Mouse (Mus musculus) MN1 (cell line): Measurements from ENCODE around the gene Erich4.

Experiments
- DNase-seq: peaks from one replicate; pipeline ENCODE4 v3.0.0-alpha.2; 2016; ENCODE audit warnings: low spot score

Gene Erich4

DNA sequence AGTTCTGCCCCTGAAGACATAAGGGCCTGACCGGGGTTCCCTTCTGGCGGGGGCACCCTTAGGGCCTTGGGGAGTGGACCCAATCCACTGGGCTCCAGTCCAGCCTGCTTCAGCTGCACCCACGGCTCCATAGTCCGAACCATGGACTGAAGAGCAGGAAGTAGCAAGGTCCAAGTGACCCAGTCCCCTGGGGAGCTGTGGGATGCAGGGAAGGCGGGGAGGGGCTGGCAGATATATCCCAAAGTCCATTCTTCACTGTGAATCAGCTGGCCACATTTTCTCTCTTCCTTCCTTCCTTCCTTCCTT lies at the start of gene Erich4:
Gene Erich4, minus strand, starts transcription at position 187 of the 306 bp plus-strand sequence.
- DNase-seq = no peak

DNA sequence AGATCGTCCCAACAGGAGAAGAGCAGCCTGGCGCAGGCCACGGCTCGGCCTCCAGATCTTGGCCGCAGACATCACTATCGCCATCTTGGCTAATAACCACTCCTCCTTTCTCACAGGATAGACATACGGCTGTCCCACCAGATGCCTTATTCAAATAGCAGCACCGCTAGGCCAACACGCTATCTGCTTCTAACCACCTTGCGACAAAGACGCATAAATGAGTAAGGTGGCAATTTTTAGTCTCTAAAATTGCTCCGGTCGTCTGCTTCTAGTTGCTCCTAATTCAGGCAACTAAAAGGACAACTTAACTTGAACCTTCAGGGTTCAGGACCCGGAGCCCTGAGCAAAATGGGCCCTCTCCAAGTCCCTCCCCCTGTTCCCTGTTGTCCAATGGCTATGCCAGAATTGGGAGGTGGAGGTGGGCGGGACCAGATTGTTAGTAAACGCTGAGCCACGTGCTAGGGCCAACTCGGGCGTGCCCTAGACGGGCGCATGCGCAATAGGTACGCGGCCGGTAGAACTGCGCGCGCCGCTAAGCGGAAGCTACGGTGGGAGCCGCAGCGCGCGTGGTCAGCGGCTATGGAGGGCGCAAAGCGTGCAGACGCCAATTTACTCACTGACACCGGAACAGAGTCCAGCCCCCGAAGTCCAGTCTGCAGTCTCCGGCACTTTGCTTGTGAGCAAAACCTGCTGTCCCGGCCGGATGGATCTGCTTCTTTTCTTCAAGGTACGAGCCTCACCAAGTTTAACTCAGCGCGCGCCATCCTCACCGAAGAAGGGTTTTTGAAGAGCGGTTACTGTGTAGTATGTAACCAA lies 43.2 kb upstream of the Erich4 start, which contains the start of the genes Bckdha and Exosc5:
Gene Bckdha, minus strand, starts transcription at position 325 of the 816 bp plus-strand sequence.
Gene Exosc5, plus strand, starts transcription at position 508 of the 816 bp plus-strand sequence.
- peak; percentile 98 for DNase-seq

DNA sequence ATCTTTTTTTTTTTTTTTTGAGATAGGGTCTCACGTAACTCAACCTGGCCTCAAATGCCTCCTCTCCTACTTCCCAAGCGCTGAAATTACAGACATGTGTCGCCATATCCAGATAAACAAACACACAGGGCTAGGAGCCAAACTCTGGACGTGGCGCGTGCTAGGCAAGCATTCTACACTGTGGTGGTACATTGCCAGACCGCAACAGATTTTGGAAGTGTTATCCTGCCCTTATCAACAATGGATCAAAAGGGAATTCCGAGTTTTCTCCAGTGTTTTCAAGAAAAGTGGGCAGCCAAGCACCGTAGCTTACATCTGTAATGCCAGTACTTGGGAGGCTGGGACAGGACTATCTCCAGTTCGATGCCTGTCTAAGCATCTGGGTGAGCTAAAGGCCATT lies 42.1 kb upstream of the Erich4 start:
- DNase-seq = peak; percentile 34

DNA sequence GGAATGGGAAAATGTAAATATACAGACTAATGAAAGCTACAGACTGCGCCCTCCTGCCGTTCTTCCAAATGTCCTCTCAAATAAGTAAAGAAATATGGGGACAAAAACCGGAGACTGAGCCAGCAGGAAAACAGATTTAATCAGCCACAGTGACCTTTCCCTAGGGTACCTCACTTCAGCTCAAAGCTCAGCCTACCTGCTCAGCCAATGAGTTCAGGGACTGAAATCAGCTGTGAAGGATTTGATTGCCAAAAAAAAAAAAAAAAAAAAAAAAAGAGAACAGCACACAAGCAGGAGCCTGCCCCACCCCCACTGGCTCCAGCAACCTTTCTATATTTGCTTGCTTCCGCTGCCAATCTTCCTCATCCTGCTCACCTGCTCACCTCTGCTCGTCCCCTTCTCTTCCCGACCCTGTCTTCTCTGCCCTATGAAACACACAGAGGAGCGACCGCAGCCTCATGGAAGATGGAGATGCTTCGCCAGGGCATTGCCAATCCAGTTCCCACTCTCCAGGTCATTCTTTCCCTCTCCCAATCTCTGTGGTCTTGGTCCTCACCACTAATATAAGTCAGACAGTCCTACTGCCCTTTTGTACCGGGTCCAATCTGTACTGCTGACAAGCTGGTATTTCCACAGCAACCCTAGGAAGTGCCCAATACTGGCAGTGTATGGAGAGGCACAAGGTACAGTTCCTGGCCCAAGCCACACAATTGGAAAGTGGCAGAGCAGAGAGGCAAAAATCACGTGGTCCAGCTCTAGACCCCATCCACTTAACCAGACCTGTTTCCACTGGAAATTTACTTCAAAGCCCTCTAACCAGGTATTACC lies 40.1 kb upstream of the Erich4 start:
- no peak for DNase-seq

DNA sequence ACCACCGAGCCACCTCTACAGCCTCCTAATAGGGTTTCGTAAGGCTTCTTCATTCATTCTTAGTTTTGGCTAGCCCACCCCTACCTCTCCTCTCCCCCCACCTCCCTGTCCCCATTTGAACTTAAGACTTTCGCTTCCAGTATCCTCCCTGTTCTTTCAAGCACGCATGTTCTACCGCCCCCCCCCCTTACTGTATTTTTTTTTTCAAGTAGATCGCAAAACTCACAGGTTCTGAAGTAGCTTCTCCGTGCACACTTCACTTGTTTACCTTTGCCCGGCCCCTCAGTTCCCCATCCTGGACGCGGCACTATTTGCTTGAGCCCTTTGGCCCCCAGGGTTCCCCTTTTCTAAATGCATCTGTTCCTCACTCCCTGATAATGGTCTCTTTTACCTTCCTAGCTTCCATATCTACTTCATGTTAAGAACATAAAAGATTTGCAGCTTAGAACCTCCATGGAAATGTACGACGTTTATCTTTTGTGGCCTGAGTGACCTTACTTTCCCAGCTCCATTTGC lies 36.6 kb upstream of the Erich4 start:
- DNase-seq = no peak

DNA sequence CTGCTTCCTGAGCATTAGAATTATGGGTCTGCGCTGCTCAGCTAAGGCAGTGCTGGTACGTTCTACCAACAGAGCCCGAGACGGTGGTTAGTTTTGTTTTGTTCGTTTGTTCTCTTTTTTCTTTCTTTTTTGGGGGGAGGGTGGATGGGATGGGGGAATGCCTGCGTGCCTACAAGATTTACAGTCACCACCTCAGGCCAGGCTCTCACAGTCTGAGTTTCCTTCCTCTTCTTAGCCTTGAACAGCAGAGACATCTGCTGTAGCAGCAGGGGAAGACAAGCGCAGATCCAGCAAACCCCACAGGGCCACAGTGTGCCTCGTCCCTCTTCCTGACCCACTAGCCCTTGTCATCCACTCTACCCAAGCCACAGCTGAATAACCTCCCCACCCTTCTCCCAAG lies 35.6 kb upstream of the Erich4 start:
- DNase-seq = no peak

DNA sequence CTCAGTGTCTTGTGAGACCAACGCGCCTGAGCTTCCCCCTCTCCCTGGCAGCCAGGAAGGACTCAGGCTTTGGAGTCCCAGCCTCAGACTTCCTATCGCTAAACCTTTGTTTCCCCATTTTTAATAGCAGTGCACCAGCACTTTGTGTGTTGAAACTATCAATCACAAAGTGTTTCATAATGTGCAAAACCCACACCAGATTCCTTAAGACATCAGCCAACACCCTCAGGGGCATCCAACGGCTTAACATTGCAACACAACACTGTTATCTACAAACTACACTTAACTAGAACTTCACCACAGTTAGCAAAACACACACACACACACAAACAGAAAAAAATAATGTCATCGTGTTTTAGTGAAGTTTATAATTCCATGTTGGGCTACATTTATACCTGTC lies 34.1 kb upstream of the Erich4 start:
- DNase-seq = no peak

DNA sequence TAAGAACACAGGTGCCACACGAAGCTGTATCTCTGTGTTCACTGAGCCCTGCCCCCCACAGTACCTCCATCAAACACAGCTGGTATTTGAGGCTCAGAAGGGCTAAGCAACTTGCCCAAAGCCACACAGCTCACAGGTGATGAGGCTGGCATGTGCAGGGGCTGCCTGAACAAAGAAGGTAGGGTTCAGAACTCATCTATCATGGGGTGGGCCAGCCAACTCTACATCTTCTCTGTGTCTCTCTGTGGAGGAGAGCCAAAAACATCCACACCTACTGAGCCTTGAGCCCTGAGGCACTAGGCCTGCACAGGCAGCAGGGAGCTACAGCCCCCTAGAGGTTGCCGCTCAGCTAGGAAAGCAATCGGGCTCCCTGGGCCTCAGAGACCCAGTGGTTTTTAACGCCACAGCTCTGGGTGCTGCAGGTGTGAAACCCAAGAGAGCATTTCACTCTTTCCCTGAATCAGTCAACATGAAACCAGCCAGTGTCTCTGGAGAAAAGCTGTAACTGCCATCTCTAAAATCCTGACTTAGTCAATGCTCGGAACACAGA lies 32.0 kb upstream of the Erich4 start:
- DNase-seq = no peak

DNA sequence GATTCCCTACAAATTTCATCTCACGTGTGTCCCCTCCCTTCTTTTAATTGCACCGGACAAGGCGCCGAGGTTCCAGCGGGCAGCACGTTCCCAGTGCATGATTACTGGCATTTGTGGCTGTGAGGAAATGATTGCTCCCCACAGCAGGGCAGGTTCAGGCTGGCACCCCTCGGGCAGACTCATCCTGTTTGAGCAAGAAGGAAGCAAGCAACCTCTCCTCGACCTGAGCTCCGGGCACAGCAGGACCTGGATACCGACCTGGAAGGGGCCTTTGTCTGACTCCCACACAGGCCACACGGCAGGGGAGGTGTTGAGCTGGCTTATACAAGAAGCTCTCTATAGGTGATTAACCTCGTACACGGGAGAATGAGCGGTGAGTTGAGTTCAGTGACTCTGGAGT lies 29.4 kb upstream of the Erich4 start:
- no peak for DNase-seq

DNA sequence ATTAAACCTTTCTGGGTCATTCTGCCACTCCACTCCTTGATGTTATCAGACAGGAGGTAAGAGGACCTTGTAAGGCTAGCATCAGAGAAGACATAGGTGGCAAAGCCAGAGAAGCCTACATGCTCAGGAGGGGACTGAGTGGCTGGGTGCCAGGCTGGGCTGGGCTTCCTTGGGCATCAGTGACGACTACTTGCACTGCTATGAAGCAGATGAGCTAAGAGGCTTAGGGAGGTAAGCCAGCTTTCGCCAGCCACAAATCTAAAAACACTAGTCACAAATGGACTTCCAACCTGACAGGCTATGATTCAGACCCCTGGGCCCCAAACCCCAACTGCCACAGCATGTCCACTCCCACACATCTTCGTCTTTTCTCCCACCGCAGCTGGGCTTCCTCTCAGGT lies 28.9 kb upstream of the Erich4 start:
- peak; percentile 27 for DNase-seq

DNA sequence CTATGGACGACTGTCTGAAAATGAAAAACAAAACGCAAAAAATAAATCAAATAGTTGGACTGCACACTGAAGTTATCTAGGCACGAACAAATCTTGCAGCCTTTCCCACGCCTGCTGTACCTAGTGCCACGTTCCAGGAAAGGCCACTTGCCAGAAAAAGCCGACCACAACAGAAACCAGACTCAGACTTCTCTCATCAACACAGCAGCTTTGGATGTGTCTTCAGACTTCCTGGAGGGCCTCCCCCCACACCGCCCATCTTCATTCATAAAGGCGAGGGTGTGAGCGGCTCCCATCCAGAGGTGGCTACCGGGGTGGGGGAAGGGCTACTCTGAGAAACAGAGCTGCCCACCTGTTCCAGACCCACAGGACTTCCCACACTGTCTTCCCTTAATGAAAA lies 28.4 kb upstream of the Erich4 start:
- DNase-seq = no peak

DNA sequence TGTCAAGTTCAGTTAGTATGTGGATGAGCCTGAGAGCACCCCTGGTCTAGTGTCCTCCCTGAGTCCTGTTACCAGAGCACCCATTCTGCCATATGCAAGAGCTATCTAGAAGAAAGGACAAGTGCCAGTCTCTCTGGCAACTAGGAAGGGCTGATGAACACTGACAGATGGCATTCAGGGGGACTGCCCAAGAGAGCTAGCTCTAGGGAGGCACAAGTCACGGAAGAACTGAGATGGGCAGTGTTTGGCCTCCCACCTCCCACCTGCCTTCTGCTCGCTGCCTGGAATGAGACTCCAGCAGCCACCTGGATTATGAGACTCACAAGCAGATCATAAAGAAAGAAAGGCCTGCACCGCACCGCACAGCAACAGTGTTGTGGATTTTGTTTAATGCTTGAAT lies 24.1 kb upstream of the Erich4 start:
- no peak for DNase-seq

DNA sequence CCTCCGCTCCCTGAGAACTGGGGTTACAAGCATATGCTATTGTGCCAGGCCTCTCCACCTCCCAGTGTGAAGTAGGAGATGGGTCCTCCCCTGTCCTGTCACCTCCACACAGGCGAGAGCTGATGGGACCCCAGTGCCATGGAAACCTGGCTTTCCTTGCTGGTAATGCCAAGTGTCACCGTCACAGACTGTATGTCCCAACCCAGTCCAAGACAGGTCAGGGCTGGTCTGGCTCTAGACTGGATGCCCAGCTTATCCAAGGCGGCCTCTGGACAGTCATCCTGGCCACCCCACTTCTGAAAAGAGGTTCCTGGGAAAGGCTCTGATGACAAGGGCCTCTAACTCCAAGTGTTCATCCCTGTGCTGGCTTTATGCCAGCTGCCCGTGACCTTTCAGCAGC lies 21.4 kb upstream of the Erich4 start:
- DNase-seq = no peak

DNA sequence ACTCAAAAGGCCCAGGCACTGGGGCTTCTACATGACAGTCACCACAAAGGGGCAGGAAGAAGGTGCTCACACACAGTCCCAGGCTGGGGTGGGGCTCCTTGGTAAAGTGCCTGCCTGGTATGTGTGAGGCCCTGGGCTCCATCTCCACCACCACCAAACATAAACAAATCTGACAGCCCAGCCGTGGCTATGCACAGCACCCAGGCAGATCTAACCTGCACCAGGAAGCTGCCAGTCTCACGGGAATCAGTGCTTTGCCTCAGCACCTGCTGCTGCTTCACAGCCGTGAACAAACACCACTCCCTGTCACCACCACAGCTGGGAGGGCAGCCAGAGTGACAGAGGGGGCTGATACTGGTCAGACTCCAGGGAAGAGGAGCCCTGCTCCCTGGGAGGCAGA lies 20.7 kb upstream of the Erich4 start:
- DNase-seq = peak; percentile 42

DNA sequence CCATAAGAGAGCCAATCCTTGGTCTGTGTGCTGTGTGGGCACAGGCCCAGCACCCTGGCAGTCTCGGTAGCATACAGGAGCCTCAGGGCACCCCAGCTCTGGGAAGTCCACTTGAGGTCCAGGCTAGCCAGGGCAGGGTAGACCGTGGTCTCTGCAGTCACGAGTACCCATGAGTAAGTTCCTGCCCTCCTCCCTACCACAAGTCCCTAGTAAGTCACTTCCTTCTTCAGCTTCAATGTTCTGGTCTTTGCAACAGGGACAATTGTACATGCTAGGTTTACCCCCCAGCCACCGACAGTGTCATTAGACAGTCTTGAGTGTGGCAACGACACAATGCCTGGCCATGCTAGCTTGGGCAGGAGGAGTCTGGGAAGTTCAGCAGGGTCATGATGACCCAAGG lies 17.0 kb upstream of the Erich4 start:
- DNase-seq = no peak

DNA sequence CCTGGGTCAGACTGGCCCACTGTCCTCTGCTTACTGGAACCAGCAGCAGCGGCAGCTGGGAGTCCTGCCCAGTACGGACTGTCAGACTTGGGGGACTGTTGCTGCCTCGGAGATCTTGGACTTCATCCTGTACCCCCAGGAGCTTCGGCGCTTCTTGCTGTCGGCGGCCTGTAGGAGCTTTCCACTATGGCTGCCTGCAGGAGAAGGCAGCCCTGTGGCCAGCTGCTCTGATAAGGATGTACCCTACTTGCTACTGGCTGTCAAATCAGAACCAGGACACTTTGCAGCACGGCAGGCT lies 12.6 kb upstream of the Erich4 start:
- DNase-seq = no peak

DNA sequence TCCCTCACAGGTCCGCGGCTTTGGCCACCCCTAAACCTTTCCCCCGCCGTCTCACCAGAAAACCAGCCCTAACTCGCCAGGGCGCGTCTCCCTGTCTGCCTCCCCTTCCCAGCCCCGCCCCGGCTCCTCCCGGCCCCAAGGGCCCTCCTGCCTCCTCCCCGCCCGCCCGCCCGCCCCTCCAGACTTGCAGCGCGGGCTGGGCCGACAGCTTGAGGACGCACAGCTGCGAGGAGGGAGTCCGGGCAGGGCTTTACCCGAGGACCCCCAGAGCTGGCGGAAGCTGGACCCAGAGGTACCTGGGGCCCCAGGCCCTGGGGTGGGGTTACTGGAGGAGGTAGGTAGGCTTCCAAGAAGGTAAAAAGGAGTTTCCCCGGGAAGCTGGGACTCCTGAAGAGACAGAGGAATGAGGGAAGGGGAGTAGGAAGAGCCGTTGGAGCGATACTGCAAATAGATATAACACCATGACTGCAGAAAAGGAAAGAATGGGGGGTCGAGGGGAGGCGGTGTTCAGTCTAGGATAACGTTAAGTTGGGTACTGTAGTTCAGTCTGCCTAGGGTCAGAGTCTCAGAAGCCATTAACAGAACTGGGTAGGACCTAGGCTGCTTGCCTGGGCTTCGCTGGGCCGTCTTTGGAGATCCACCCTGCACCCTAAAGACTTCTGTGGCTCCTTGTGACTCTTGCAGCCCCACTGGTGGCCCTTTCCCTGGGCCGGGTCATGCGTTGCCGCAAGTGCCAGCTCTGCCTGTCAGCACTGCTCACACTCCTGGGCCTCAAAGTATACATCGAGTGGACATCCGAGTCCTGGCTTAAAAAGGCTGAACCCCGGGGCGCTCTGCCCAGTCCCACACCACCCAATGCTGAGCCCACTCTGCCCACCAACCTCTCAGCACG lies 12.0 kb upstream of the Erich4 start:
- peak; percentile 34 for DNase-seq

DNA sequence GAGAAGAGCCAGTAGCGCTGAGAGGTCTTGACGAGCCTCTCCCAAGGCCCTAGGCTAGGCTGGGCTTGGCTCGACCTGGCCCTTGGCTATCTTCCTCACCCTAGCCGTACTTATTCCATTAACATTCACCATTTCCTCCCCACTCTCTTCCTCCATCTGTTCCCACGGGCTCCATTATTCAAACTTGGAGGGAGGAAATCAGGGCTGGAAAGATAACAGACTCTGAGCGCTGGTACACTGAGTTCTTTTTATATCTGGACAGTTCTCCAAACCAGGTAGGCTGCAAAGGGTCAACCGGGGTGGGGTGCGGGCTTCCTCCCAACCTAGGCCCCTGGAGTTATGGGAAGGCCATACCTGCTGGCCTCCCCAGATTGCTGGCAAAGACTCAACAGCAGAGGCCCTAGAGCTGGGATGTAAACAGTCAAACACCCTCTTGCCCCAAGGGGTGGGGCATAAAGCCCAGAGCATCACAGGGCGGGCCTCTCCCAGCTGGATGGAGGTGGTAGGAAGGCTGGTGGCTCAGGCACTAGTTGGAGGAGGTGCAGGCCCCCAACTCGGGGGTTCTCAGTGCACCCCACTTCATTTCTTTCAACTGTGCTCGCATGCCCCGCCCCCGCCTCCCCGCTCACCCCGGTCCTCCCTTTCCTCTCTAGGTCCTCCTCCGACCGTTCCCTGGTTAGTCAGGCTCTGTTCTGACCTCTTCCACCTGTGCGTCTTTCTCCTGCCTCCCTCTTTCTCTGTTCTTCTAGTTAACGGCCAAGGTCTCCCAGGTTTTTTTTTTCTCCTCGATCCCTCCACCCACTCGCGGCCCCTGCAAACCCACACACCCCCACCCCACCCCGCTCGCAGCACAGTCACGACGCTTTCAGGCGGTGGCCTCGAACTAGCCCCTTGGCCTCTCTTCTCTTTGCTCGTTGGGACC lies 11.1 kb upstream of the Erich4 start, which contains the start of gene B3gnt8:
Gene B3gnt8, plus strand, starts transcription at position 146 of the 922 bp plus-strand sequence.
- DNase-seq = peak; percentile 37

DNA sequence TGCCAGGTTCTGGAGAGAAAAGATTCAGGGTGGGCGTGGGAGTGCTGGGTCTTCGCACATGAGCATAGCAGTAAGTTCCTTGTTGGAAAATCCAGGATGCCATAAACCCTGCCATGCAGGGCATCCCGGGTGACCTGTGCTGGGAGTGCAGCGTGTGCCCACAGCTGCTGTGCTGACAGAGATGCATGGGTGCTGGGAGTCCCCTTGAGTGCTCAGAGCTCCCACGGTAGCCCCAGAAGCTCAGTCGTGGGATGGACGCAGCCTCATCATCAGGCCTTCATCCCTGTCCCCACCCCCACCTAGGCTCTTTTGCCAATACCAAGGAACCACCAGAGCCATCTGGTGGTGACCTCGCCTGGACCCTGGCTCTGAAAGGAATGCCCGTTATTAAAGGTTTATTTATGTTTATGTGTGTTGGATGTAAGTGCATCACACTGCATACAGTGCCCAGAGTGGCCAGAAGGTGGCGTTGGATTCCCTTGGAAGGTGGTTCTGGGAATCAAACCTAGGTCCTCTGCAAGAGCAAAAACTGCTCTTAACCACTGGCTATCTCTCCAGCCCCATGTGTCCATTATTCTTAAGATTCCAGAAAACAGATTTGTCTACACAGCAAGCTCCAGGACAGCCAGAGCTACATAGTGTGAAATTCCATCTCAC lies 10.0 kb upstream of the Erich4 start:
- peak; percentile 16 for DNase-seq

DNA sequence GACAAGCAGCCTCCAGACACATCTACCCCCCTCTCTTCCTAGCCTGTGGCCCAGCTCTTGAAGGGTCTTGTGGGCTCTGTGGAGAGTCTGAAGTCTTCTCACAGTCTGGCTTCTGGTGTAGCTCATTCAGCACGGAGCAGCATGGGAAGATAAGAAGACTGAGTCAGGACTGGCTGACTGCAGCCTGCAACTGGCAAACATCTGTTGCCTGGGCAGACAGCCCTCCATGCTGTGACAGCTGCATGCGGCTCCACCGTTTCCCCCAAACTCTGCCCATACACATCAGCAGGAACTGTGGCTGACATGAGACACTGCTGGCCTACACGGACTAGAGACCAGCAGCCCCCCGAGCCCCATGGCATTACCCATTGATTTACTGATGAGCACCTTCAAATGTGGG lies 9.2 kb upstream of the Erich4 start:
- DNase-seq = no peak
